Mouse (Mus musculus) thymus, postnatal 4 days (tissue): ENCODE data around the gene Ugt1a10.
"Not testable (repeated sequence)": the region's sequence is repeated elsewhere in the genome, so short reads cannot be mapped to it uniquely, and the experiment has no call there.

Source experiments
- DNase-seq: peaks from one replicate; pipeline ENCODE4 v3.0.0; 2021

Gene Ugt1a10

DNA sequence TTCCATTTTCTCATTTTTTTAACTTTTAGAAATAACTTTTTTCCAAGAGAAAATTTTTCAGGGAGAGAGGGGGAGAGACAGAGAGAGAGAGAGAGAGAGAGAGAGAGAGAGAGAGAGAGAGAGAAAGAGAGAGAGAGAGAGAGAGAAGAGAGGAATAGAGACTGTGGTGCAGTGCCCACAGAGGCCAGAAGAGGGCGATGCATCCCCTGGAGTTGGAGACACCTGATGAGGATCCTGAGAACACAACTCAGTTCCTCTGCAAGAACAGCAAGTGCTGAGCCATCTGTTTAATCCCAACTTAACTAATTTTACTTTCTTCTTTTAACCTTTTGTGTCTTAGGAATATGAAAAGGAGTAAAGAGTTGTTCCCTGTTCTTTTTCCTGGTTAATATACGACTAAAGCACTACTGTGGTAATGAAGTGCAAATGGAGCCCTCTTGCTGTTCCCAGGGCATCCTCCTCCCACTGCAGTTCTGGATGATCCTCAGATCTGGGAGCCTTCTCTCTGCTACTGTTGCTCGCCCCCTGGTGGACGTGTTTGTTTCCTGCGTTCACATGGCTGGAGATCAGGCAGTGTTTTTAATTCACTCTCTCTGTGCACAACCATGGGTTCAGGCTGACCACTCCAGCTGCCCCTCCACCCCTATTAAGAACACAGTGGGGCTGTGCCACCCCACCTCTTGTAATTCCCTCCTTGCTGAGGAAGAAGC is 88.9 kb downstream of the Ugt1a10 start:
- DNase-seq, result peak; percentile 75

- DNase-seq, result peak; percentile 42
Measured at GRCm38 (mm10) chr1:88145278-88145677, 90.1 kb downstream of the Ugt1a10 start.

- DNase-seq, result peak; percentile 14
Measured at GRCm38 (mm10) chr1:88150133-88150532, 94.9 kb downstream of the Ugt1a10 start.

DNA sequence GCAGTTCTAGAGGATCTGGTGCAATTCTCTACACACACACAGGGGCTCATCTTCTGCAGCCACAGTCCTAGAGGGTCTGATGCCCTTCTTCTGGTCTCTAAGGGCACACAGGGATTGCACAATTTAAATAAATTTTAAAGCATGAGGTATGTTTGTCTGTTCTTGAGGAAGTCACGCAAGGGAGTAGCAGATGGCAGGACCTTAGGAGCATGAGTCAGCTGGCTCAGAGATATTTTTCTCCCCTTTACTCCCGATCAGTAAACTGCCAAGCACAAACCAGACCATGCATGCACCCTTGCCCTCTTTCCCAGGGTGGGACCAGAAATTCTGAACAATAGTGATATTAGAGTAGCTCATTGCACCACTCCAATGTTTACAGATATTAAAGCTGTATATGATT is 103.2 kb downstream of the Ugt1a10 start:
- no peak for DNase-seq

DNA sequence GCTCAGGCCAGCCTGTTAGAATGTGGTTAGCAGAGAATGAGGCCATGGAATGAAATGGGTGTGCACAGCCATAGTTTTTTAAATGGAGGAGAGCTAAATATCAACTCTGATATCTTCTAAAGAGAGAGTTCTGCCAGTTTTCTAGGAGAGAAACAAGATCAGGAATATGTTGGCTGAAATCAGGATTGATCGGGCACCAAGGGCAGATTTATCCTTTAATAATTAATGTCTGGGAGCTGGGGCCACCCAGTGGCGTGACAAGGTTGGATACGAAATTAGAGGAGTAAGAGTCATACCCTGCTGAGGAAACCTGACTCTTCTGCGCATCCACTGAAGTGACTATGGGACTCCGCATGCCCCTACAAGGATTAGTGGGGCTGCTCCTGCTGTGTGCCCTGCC is 110.5 kb downstream of the Ugt1a10 start, which contains the start of gene Ugt1a5:
Gene Ugt1a5 (plus strand): TSS at position 302 of the 400 bp plus-strand sequence.
- no peak for DNase-seq

- DNase-seq, result not testable (repeated sequence)
Measured at GRCm38 (mm10) chr1:88172190-88172589, 117.0 kb downstream of the Ugt1a10 start.

- DNase-seq, result no peak
Measured at GRCm38 (mm10) chr1:88179657-88180056, 124.5 kb downstream of the Ugt1a10 start.

GRCm38 (mm10) chr1:88186325-88186935 is 131.2 kb downstream of the Ugt1a10 start:
- no peak for DNase-seq

GRCm38 (mm10) chr1:88192136-88192535 is 136.9 kb downstream of the Ugt1a10 start:
- no peak for DNase-seq

DNA sequence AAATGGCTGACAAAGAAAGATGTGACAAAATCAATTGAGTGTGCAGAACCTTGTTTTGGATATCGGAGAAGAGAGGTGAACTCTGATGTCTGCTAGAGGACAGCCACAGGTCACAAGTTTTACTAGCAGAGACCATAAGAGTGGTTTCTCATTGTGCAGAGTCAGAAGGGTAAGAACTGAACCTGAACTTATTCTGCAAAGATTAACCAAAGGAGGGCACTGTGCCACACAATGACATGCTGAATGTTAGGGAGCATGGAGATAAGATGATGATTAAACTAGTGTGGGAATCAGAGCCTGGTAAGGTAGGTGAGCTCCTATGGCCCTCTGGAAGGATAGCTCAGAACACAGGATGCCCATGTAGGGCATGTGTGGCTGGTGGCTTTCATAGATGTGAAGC is 140.5 kb downstream of the Ugt1a10 start:
- no peak for DNase-seq

- DNase-seq, result no peak
Measured at GRCm38 (mm10) chr1:88197443-88197842, 142.3 kb downstream of the Ugt1a10 start.

- DNase-seq, result no peak
Measured at GRCm38 (mm10) chr1:88199996-88200395, 144.8 kb downstream of the Ugt1a10 start.

DNA sequence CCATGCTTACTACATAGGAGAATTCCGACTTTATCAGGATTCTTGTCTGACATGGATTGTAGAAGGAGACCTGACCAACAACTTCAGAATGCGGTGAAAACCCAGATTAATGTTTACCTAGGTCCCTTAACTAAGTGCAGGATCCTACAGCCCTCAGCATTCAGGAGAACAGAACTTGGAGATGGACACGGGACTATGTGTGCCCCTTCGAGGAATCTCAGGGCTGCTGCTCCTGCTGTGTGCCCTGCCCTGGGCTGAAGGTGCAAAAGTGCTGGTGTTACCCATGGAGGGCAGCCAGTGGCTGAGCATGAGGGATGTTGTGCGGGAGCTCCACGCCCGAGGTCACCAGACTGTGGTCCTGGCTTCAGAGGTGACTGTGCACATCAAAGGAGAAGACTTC is 145.3 kb downstream of the Ugt1a10 start, which contains the start of gene Ugt1a2:
Gene Ugt1a2 (plus strand): TSS at position 146 of the 400 bp plus-strand sequence.
- DNase-seq, result no peak

DNA sequence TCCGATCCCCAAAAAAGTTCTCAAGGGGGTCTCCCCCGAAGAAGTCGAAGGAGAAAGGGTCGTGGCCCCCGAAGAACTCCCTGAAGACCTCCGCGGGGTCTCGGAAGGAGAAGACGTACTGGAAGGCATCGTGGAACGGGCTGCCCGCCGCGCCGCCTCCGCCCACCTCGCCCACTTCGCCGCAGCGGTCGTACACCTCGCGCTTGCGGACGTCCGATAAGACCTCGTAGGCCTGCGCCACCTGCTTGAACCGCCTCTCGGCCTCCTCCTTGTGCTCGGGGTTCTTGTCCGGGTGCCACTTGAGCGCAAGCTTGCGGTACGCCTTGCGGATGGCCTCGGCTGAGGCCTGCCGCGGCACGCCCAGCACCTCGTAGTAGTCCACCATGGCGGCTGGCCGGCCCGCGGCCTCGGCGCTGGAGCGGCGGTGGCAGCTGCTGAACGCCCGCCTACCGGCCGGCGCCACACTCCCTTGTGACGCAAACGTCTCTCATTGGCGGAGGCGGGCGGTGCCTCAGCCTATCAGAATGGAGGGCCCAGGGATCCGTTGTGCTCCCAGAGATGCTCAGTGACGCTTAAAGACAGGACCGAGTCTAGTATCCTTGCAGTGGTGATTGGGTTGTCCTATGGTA is 150.2 kb downstream of the Ugt1a10 start, which contains the start of gene Dnajb3:
Gene Dnajb3 (minus strand): TSS at position 489 of the 629 bp plus-strand sequence.
- DNase-seq, result peak; percentile 87

DNA sequence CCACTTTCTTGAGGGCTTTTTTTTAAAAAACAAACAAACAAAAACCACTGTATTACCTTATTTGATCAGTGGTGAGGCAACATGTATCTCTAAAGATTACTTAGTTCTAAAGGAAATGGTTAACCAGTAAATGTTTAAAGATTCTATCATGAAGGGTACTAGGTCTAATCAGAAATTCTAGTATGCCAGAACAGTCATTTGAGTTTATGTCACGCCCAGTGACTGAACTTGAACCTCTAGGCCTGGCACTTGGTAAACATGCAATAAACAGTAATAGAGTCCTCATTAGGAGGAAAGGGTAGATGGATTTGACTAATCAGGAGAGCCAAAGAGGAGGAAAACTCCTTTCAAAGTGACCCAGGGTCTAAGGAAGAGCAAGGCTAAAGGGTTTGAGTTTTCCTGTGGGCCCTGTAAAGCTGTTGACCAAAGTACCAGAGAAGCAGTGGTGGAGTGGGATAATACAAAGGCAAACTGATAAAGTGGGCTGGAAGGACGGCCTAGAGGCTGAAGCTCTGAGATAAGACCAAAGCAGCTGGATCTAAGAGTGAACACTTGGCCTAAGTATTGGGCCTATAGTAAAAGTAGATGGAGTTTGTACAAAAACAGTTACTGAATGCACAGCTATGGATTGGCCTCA is 151.8 kb downstream of the Ugt1a10 start:
- no peak for DNase-seq

GRCm38 (mm10) chr1:88211812-88212211 is 156.6 kb downstream of the Ugt1a10 start, which contains the start of gene Ugt1a1:
Gene Ugt1a1 (plus strand): TSS chr1:88211959.
- peak; percentile 10 for DNase-seq

- DNase-seq, result no peak
Measured at GRCm38 (mm10) chr1:88212341-88213045, 157.3 kb downstream of the Ugt1a10 start.

- no peak for DNase-seq
Measured at GRCm38 (mm10) chr1:88213061-88213460, 157.9 kb downstream of the Ugt1a10 start.

GRCm38 (mm10) chr1:88213766-88214461 is 158.7 kb downstream of the Ugt1a10 start:
- DNase-seq, result peak; percentile 10

- DNase-seq, result no peak
Measured at GRCm38 (mm10) chr1:88214462-88214952, 159.3 kb downstream of the Ugt1a10 start.
